Mouse (Mus musculus): ENCODE results near the gene Nav1. TPM values are rescaled to one million over a fixed set of nuclear protein-coding genes. Genes with fewer than 3 reads are reported as not detected.
A peak's percentile ranks its signal among the peaks of the same experiment; 100 is the strongest.

Nav1 gene
- polyA plus RNA-seq, 1 experiment from 2014 or later: 3.9 TPM

GRCm38 (mm10) chr1:135564660-135565519, 42.2 kb downstream of the Nav1 start:
- 0 out of 2 replicates have a peak overlapping the region, but pooled peaks have one; percentile 13 for H3K27ac ChIP-seq (replicated peaks)
- WGBS: 43% methylated on average over 10 of the region's 10 CpGs
- no peak overlapping the region for H3K9ac ChIP-seq (ENCODE audit: low read length)
- no peaks in the 10 kb centered on the region for H3K9me3 ChIP-seq (ENCODE audit: control insufficient read depth, low read length)
- no peaks in the 10 kb centered on the region for H3K27me3 ChIP-seq (ENCODE audit: control insufficient read depth, insufficient read depth, low read length)
- H3K4me1 ChIP-seq (replicated peaks; ENCODE audit: control insufficient read depth, insufficient read depth): peaks cover 3% of the 10 kb centered on the region; the same call in 1 of the 2 replicates
- ATAC-seq (ENCODE audit: low FRiP score, low TSS enrichment): no peak
- no peak for TF ChIP-seq CTCF (IDR thresholded peaks at IDR 0.05; ENCODE audit: low read depth)
- no peak for TF ChIP-seq EP300 (optimal IDR thresholded peaks at IDR 0.05)
- no peak overlapping the region for H3K4me2 ChIP-seq (replicated peaks; ENCODE audit: low read depth)
- no peaks in the 10 kb centered on the region for H3K36me3 ChIP-seq (ENCODE audit: control insufficient read depth, insufficient read depth, low read length)
- DNase-seq (ENCODE audit: low spot score): no peak
- no peak overlapping the region for H3K4me3 ChIP-seq (ENCODE audit: low read depth, low read length)

DNA sequence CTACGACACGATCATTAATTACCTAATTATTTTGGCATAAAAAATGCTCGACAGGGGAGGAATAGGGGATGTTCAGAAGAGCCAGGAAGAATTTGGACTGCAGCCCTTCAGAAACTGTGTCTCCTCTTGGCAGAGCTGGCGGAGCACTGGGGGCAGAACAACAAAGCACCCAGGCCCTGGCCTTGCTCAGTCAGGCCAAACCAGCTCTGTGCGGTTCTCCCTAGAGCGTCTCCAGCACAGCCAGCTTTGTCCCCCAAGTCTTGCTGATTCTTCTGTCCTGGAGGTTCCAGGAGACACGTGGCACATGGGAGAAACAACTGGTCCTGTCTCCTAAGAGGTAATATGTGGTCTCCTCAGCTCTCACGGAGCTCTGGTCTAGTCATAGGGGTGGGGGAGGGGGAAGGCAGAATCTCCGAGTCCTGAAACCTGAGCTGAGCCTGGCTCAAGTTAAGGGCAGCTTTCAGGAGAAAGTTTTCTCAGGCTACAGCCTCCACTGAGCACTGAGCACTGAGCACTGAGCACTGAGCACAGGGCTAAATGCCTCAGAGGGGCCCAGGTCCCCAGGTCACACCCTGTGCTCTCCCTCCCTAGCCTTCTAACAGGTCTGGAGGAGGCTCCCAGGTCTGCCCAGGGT, 43.2 kb downstream of the Nav1 start:
- no peak for DNase-seq (ENCODE audit: low spot score)
- H3K4me2 ChIP-seq (replicated peaks; ENCODE audit: low read depth): no peak overlapping the region
- no peak for TF ChIP-seq CTCF (IDR thresholded peaks at IDR 0.05; ENCODE audit: low read depth)
- no peak for TF ChIP-seq EP300 (optimal IDR thresholded peaks at IDR 0.05)
- no peaks in the 10 kb centered on the region for H3K9me3 ChIP-seq (ENCODE audit: control insufficient read depth, low read length)
- H3K36me3 ChIP-seq (ENCODE audit: control insufficient read depth, insufficient read depth, low read length): no peaks in the 10 kb centered on the region
- 36% methylated on average over 9 of the region's 9 CpGs for WGBS
- H3K9ac ChIP-seq (ENCODE audit: low read length): no peak overlapping the region
- no peaks in the 10 kb centered on the region for H3K27me3 ChIP-seq (ENCODE audit: control insufficient read depth, insufficient read depth, low read length)
- peaks cover 3% of the 10 kb centered on the region; the same call in 1 of the 2 replicates for H3K4me1 ChIP-seq (replicated peaks; ENCODE audit: control insufficient read depth, insufficient read depth)
- ATAC-seq (ENCODE audit: low FRiP score, low TSS enrichment): peak; percentile 60; the same call in 1 of the 2 replicates
- peak overlapping the region; percentile 20; the same call in 1 of the 2 replicates for H3K27ac ChIP-seq (replicated peaks)
- no peak overlapping the region for H3K4me3 ChIP-seq (ENCODE audit: low read depth, low read length)

GRCm38 (mm10) chr1:135562982-135563650, 44.0 kb downstream of the Nav1 start:
- no peak overlapping the region for H3K4me3 ChIP-seq (ENCODE audit: low read depth, low read length)
- no peak overlapping the region for H3K4me2 ChIP-seq (replicated peaks; ENCODE audit: low read depth)
- peaks cover 3% of the 10 kb centered on the region; the same call in 1 of the 2 replicates for H3K4me1 ChIP-seq (replicated peaks; ENCODE audit: control insufficient read depth, insufficient read depth)
- 57% methylated on average over 8 of the region's 8 CpGs for WGBS
- no peak; the same call in 1 of the 2 replicates for ATAC-seq (ENCODE audit: low FRiP score, low TSS enrichment)
- no peak overlapping the region; the same call in 1 of the 2 replicates for H3K27ac ChIP-seq (replicated peaks)
- H3K36me3 ChIP-seq (ENCODE audit: control insufficient read depth, insufficient read depth, low read length): no peaks in the 10 kb centered on the region
- TF ChIP-seq CTCF (IDR thresholded peaks at IDR 0.05; ENCODE audit: low read depth): no peak
- no peak for TF ChIP-seq EP300 (optimal IDR thresholded peaks at IDR 0.05)
- DNase-seq (ENCODE audit: low spot score): no peak
- H3K9ac ChIP-seq (ENCODE audit: low read length): no peak overlapping the region
- H3K9me3 ChIP-seq (ENCODE audit: control insufficient read depth, low read length): no peaks in the 10 kb centered on the region
- H3K27me3 ChIP-seq (ENCODE audit: control insufficient read depth, insufficient read depth, low read length): no peaks in the 10 kb centered on the region

GRCm38 (mm10) chr1:135562115-135562514, 45.0 kb downstream of the Nav1 start:
- ATAC-seq (ENCODE audit: low FRiP score, low TSS enrichment) (no peak), DNase-seq (ENCODE audit: low spot score) (no peak)
- H3K36me3 ChIP-seq (ENCODE audit: control insufficient read depth, insufficient read depth, low read length): no peaks in the 10 kb centered on the region
- no peak overlapping the region for H3K9ac ChIP-seq (ENCODE audit: low read length)
- 12% methylated on average over 4 of the region's 4 CpGs for WGBS
- H3K4me2 ChIP-seq (replicated peaks; ENCODE audit: low read depth): no peak overlapping the region
- no peak overlapping the region for H3K4me3 ChIP-seq (ENCODE audit: low read depth, low read length)
- TF ChIP-seq CTCF (IDR thresholded peaks at IDR 0.05; ENCODE audit: low read depth) (no peak), EP300 (optimal IDR thresholded peaks at IDR 0.05) (no peak)
- H3K27ac ChIP-seq (replicated peaks): no peak overlapping the region
- H3K4me1 ChIP-seq (replicated peaks; ENCODE audit: control insufficient read depth, insufficient read depth): peaks cover 3% of the 10 kb centered on the region; the same call in 1 of the 2 replicates
- no peaks in the 10 kb centered on the region for H3K9me3 ChIP-seq (ENCODE audit: control insufficient read depth, low read length)
- H3K27me3 ChIP-seq (ENCODE audit: control insufficient read depth, insufficient read depth, low read length): no peaks in the 10 kb centered on the region

- Histone ChIP-seq H3K4me1 (replicated peaks; ENCODE audit: control insufficient read depth, insufficient read depth) (peaks cover 3% of the 10 kb centered on the region; the same call in 1 of the 2 replicates), H3K27me3 (ENCODE audit: control insufficient read depth, insufficient read depth, low read length) (no peaks in the 10 kb centered on the region), H3K4me3 (ENCODE audit: low read depth, low read length) (no peak overlapping the region), H3K9me3 (ENCODE audit: control insufficient read depth, low read length) (no peaks in the 10 kb centered on the region), H3K27ac (replicated peaks) (no peak overlapping the region), H3K9ac (ENCODE audit: low read length) (no peak overlapping the region), H3K4me2 (replicated peaks; ENCODE audit: low read depth) (no peak overlapping the region), H3K36me3 (ENCODE audit: control insufficient read depth, insufficient read depth, low read length) (no peaks in the 10 kb centered on the region)
- 40% methylated on average over 6 of the region's 6 CpGs for WGBS
- ATAC-seq (ENCODE audit: low FRiP score, low TSS enrichment) (no peak), DNase-seq (ENCODE audit: low spot score) (no peak)
- TF ChIP-seq EP300 (optimal IDR thresholded peaks at IDR 0.05) (no peak), CTCF (IDR thresholded peaks at IDR 0.05; ENCODE audit: low read depth) (no peak)
Observed at GRCm38 (mm10) chr1:135561282-135561681, 45.8 kb downstream of the Nav1 start.

All from stomach, postnatal 0 days (tissue).